Mouse (Mus musculus): Measurements from ENCODE around the gene Phlpp2. TPM values are rescaled to one million over a fixed set of nuclear protein-coding genes. Genes with fewer than 3 reads are reported as not detected.

Phlpp2 gene
- total RNA-seq, 4 experiments from 2014 or later, result 32.5 to 35.5 (median 33.5) TPM

DNA sequence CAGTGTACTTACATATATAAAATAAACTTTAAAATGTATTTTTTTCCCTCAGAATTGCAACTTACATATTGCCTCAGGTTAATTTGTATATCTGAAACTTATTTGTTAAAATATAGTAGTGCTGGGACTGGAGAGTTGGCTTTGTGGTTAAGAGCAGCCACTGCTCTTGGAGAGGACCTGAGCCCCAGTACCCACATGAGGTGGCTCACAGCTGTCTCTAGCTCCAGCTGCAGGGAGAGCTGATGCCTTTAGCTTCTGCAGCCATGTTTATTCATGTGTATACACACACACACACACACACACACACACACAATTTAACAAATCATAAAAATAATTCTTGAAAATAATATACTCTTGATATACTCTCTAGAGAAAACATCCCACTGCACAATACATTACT, 34.0 kb downstream of the Phlpp2 start:
- DNase-seq (ENCODE audit: low spot score in 2 of 2), result no peak

DNA sequence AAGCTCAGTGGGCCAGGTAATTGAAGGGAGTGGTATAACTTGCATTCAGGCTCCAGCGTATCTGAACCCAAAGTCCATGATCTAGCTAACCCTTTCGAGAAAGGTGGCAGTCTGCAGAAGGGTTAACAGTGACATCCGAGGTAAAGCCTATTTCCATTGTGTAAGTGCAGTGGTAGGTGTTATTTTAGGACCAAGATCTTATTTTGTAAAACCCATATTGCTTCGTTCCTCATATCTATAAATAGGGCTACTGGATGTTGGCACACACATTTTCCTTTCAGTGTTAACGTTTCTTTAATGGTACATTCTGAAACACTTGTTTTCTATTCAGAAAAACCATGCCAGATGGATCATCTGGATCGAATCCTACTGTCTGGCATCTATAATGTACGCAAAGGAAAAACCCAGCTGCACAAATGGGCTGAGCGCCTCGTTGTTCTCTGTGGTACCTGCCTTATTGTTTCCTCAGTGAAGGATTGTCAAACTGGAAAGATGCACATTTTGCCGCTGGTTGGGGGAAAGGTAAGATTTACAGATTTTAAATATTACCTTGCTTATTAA, 35.6 kb downstream of the Phlpp2 start:
- DNase-seq (ENCODE audit: low spot score in 2 of 2), result peak in 1 of 2 experiments; percentile 43

DNA sequence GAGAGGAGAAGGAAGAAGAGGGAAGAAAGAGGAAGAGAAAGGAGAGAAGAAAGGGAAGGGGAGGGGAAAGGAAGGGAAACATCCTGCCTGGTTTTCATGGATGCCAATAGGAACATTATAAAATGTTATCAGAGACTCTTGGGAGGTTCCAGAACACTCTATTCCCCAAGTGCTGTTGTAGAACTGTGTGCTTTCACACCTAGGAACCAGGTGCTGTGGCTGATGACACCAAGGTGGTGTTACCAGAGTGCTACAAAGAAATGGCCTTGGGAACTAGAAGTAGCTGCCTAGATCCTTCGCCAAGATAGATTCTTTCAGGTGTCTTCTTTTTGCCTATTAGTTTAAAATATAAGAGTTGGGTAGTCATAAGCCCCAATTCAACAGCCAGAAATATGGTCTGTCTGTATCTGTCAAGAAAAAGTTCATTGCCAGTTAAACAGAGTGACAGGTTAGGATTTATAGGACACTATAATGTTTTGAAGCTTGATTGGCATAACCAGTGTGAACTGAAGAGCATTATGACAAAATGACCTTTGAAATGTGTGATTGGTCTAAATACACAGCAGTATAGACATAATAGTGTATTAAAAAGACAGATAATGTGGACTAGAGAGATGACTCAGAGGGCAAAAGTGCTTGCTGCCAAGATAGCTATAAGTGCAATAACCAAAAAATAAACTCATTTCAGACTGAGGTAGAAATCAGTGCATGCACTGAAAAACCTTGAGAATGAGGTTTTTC, 36.8 kb downstream of the Phlpp2 start:
- DNase-seq (ENCODE audit: low spot score in 2 of 2), result no peak

DNA sequence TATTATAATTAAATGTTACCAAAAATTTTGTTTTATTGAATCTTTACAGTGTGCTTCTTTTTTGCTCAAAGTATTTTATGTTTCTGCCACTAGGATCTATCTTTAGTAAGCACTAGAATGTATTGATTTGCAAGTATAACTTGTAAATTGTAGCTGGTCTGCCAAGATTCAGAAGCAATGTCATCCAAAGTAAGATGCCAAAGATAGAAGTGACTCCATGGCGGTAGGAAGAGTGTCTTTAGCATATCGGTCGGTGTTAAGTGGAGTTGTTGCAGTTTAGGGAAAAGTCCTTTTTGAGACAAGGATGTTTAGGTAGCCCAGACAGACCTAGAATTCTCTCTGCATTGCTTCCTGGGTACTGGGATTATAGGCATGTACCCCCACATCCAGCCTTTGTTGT, 38.6 kb downstream of the Phlpp2 start:
- no peak for DNase-seq (ENCODE audit: low spot score in 2 of 2)

DNA sequence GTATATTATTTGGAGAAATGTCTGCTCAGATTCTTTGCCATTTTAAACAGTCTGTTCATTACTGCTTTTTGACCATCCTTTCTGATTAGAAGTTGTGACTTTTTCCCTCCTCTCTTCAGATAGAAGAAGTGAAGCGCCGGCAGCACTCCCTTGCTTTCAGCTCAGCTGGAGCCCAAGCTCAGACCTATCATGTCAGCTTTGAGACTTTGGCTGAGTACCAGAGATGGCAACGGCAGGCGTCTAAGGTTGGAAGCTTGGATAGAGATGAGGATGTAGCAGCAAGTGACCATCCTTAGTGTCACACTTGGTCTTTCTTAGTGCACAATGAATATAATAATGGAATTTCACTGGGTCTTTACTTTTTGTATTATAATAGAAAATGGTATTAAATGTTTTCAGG, 39.0 kb downstream of the Phlpp2 start:
- DNase-seq (ENCODE audit: low spot score in 2 of 2), result no peak

DNA sequence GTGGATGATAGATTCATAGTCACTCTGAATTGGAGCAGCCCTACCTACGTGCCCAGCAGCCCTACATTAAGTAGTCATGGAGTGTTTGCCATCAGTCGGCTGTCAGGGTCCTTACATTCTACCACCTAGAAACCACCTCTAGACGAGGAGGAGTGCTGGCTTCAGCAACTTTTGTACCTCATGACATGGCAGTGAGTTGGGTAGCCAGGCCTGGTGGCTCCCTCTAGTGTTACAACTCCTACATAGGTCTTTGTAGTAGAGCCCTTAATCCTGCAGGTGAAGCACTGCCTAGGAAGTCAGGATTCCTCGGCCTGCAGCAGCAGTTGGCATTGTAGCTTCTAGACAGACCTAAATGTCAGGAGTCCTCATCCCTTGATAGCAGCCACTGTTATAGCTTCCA, 48.9 kb downstream of the Phlpp2 start:
- no peak for DNase-seq (ENCODE audit: low spot score in 2 of 2)

DNA sequence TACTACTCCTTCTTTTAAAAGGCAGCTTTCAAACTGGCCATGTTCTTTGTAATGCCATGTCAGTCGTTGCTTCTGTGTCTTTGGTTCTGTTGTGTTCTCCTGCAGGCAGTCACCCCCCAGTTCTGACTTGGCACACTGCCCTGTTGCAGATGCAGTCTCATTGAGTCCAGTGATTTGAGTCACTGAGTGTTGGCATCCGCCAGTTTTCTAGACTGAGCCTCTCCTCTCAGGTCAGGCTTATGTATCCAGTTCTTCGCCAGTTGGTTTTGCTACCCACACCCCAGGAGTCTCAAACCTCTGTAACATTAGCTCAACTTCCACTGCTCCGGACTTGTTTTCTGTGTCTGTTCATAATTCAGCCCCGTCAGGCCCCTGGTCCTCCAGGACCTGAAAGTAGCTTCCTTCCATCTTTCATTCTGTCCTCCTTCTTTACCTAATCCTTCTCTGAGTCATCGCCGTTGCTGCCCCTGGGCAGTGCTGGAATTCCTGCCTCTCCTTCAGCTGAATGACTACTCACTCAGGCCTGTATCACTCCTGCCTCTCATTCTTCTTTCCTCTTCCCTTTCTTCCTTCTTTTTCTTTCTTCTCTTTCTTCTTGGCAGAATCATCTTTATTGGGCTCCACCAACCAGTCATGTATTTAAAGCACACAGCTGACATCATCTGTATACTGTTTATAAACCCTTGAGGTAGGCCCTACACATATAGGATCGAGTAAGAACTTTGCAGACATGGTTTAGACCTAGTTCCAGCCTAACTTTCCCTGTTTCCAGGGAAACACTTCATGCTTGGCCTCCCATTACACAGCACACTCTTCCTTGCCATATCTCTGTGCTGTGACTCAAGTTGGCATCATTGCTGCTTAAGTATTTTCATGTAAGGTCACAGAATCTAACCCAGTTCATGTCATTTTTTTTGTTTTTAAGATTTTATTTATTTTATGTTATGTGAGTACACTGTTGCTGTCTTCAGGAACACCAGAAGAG, 52.4 kb downstream of the Phlpp2 start:
- DNase-seq (ENCODE audit: low spot score in 2 of 2), result peak; percentile 15 to 31

DNA sequence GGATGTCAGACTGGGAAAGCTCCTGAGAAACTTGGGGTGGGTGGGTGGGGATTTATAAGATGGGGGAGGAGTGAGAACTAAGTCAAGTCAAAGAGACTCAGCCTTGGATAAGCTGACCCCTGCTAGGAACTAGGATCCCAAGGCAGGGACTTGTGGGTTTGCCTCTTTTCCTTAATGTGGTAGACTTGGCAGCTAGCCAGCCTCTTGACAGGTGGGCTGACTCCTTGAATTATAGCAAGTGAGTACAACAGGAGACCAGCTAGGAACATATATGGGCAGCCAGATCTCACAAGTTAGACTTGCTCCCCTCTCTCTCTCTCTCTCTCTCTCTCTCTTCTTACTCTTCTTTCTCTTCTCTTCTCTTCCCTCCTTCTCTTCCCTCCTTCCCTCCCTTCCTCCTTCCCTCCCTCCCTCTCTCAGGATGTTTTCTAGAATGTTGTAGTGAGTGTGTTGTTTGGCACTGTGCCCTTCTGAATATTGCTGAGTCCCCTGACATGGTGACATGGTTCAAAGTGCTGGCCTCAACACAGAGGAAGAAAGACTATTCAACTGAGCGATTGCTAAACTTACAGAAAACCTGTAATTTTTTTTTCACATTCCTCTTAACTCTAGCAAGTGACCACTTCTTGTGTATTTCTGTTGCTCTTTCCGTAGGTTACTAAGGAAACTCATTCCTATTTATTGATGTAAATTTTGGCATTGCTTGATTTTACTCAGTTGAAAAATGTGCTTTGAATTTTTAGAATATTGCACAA, 73.4 kb downstream of the Phlpp2 start:
- no peak for DNase-seq (ENCODE audit: low spot score in 2 of 2)

DNA sequence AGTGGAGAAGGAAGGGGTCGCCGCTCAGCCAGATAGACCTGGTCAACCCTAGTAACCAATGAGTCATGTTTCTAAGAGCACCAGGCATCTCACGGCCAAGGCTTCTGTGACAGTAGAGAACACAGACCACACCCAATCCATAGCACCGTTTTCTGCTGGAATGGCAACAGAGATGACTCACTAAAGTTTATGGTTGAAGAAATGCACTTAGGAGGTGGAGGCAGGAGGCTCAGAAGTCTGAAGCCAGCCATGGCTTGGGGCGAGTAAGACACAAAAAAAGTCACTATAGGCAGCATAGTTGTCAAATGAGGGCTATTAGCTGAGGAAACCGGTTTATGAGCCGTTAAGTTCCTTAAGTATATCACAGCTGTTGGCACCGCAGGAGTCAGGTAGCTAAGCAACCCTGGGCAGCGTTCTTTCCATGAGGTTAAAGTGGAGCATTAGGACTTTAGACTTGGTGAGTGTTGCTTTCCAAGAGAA, 76.9 kb downstream of the Phlpp2 start:
- no peak for DNase-seq (ENCODE audit: low spot score in 2 of 2)

DNA sequence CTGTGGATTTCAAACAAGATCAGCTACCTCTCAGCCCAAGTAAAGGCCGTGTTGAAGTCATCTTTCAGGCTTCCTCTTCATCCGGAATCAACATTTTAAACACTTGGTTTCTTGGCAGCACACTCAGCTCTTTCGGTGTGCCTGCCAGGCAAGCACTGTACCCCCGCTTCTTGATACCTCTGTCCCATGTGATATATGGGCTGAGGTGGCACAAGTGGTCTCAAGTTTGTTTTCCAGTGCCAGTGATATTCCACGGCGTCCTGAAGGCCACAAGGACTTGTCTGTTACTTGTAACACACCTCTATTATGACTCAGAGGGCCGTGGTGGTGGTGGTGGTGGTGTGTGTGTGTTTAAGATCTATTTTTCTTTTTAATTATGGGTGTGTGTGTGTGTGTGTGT, 77.4 kb downstream of the Phlpp2 start:
- DNase-seq (ENCODE audit: low spot score in 2 of 2), result no peak

DNA sequence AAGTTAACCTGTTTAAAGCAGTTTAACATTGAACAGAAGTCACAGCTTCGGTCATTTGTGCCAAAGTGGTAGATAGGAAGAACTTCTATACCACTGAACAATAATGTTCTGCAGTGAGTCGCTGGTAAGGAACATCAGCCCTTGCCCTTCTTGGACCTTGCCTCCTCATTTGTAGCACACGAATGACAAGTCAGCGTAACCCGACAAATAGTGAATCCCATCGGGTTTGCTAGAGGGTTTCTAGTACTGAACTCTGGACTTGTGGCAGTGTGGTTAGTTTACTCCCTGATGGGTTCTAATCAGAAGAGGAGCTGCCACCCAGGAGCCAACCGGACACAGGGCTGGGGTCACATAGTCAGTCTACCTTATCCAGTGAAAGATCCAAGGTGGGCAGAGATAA, 77.9 kb downstream of the Phlpp2 start:
- no peak for DNase-seq (ENCODE audit: low spot score in 2 of 2)

DNA sequence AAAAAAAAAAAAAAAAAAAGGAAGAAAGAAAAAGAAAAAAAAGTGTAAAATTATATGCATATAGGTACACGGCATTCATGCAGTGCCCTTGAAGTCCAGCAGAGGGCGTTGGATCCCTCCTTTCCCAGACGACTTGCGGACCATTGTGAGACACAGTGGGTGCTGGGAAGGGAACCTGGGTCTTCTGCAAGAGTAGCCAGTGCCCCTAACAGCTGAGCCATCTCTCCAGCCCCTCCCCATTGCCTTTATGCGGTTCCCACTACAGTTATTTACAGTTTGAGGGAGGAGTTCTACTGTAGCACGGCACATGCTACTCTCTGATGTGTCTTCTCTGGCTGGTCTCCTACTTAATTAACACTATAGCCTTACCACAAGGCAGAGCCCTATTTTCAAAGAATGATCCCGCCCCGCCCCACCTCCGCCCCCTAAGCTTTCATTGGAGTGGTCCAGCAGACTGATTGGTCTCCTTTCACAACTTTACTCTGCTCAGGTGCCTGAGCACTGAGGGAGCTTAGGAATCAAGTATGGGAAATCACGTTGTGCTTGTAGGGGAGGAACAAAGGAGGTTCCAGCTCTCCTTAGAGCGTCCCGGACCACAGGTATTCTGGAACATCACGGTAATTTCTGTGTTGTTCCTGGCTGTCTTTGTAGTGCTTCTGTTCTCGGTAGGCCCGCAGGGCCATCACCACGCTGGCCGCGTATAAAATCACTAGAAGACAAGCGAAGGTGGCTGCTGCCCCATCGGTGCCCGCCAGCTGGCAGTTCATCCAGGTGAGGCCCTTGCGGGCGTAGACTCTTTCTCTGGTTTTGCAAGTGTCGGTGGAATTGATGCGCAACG, 79.3 kb downstream of the Phlpp2 start:
- peak in 1 of 2 experiments; percentile 11 for DNase-seq (ENCODE audit: low spot score in 2 of 2)

DNA sequence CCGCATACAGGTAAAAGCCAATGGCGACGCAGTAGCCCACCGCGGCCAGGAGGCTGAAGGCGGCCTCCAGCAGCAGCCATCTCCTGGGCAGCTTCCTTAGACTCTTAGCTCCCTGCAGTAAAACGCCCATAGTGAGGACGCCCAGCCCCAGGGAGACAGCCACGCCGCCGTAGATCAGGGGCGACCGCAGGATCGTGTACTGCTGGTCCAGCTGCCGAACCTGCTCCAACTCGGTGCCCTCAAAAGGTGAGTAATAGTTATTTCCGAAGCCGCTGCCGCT, 79.9 kb downstream of the Phlpp2 start:
- DNase-seq (ENCODE audit: low spot score in 2 of 2), result peak in 1 of 2 experiments; percentile 14

DNA sequence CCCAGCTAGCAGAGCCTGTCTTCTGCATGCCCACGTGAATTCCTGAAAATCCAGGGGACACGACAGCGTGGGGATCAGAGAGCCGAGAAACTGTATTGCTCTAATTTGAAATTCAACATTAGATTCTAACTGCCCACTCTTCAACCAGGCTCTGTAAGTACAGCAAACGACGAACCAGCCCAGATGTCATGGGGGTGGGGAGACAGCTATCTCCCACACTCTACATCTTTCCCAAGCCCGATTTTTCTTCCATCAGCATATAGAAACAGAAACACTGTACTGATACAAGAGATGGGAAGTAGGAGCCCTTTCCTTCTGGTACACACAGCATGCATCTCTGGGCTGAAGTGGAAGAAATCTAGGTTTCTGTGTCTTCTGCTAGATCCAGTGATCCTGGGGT, 83.8 kb downstream of the Phlpp2 start:
- DNase-seq (ENCODE audit: low spot score in 2 of 2), result peak in 1 of 2 experiments; percentile 79

DNA sequence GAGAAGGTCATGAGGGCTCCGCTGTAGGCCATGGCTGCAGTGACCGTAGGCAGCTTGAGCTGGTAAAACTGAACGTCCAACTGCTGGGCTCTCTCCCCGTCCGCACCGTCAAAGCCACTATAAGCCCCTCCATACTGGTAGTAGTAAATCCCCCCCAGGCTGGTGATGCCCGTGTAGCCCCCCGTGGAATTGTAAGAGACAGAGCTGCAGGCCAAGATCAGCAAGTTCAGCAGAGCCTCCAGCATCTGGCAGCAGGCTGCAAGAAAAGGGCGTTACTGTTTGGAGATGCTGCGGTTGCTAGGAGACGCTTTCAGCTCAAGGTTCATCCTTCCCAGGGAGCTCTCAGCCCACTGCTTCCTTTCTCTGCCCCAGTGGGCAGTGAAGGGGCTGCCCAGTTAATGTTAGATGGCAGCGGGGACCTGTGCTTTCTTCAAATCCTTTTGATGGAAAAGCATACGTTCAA, 86.2 kb downstream of the Phlpp2 start:
- DNase-seq (ENCODE audit: low spot score in 2 of 2), result no peak

DNA sequence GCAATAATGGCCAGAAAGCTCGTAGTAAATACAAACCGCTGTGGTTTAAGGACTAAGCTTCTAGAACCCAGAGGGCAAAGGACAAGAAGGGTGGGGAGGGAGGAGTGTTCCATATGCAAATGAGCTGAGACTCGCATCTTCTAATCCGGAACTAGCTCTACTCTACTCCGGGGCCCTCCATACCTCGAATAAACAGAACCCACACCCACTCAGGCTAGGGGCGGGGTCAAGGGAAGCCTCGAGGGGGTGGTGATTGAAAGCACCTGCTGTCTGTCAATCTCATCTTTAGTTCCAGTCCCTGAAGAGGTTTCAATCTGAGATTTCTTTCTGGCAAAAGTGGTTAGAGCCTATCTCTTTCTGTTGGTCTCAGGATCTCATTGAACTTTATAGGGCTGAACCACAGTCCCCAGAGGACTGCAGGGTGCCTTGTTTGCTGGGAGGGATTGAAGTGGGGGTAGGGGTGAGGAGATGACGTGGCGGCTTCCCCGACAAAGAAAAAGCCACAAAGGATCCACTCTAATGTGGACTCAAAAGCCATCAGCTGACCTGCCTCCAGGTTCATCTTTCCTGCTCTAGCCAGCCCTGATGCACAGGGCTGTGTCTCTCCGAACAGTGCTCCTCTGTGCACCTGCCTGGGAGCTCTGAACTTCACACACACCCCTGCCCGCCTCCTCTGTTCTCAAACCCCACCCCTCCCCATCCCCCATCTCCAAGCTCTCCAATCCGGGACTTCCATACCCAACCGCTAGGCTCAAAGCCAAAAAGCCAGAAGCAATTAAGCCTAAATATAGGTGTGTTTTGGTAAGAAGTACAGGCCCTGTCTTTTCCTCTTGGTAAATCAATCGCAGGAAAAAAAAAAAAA, 89.1 kb downstream of the Phlpp2 start:
- DNase-seq (ENCODE audit: low spot score in 2 of 2), result no peak

DNA sequence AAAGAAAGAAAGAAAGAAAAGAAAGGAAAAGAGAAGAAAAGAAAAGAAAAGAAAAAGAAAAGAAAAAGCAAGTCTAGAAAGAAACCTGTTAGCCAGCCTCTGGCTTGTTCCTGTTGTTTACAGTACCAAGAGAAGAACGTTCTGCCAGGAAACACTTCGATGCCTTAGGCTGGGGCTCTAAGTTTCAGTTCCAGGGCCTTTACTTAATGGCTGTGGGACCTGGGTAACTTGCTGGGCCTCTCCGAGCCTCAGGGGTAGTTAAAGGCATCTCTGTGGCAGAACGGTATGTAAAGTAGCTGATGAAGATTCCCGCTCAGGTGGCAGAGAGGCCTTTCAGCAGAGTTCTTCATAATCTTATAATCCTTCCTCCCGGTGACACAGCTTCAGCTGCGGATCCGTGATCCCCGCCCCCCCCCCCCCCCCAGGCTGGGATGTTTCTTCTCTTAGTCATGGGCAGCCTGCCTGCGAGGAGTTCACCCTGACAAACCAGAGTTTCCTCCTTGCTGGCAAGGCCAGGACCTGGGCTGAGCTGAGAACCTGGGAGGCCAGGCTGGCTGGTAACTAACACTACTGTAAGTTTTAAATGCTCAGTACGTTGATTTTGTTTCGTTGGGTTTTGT, 89.8 kb downstream of the Phlpp2 start:
- no peak for DNase-seq (ENCODE audit: low spot score in 2 of 2)

DNA sequence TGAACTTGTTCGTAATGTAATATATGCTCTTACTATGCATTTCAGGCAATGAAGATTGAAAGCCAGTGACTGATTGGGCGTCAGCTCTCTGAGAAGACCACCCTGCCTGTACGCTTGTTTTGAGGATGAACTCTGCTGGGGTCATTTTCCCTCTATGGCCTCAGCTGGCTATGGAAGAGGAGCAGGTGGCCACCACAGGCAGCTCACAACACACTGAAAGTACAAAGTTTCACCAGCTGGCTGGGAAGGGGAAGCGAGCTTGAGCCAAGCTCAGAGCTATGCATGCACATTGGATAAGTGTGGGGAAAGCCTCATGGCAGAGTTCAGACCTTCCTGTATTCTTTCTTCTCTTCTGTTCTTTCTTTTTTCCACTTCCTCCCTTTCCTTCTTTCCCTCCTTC, 90.8 kb downstream of the Phlpp2 start:
- no peak for DNase-seq (ENCODE audit: low spot score in 2 of 2)
